Mouse (Mus musculus) brain, embryonic 14.5 days (tissue): Measurements from ENCODE around the gene Camk2g. TPM values are rescaled to one million over a fixed set of nuclear protein-coding genes. Genes with fewer than 3 reads are reported as not detected.

ENCODE experiments used
- DNase-seq: peaks from one replicate; pipeline ENCODE4 v3.0.0-alpha.2; 2011; ENCODE audit warnings: low read depth
- CTCF ChIP-seq: fragments of 200-500 bp; IDR thresholded peaks from 2 replicates; pipeline ENCODE4 v1.5.1; 2012; ENCODE audit warnings: inconsistent platforms, mild to moderate bottlenecking, moderate library complexity, borderline replicate concordance; ENCODE audit not compliant: insufficient read depth, insufficient read length; ENCODE audit errors: extremely low read depth
- POLR2A ChIP-seq: fragments of 200-500 bp; IDR thresholded peaks from 2 replicates; pipeline ENCODE4 v1.6.1; 2012; ENCODE audit warnings: mild to moderate bottlenecking, inconsistent platforms, borderline replicate concordance; ENCODE audit not compliant: poor library complexity, insufficient read depth, insufficient read length, severe bottlenecking; ENCODE audit errors: extremely low read depth
- polyA plus RNA-seq: library from polyadenylated mRNA; depleted of rRNA; stranded (reverse); fragments of >200 nt; gene quantifications from 2 replicates; pipeline ENCODE4 v1.2.3, GENCODE M21; 2012; rRNA removed

The Camk2g gene
- polyA plus RNA-seq, 1 experiment, result 96.1 TPM

GRCm38 (mm10) chr14:20695761-20696520 lies 97.9 kb downstream of the Camk2g start:
- peak; percentile 19 for DNase-seq
- no peak for TF ChIP-seq POLR2A
- no peak for TF ChIP-seq CTCF

- TF ChIP-seq POLR2A (peak; percentile 60), CTCF (no peak)
- peak; percentile 93 for DNase-seq
Measured at GRCm38 (mm10) chr14:20694884-20695760, 98.8 kb downstream of the Camk2g start, which contains the start of gene Fut11. Gene Fut11, plus strand, starts transcription at chr14:20694968.

- TF ChIP-seq CTCF (no peak), POLR2A (no peak)
- DNase-seq, result peak; percentile 2
Measured at GRCm38 (mm10) chr14:20694185-20694883, 99.6 kb downstream of the Camk2g start.

GRCm38 (mm10) chr14:20693589-20694101 lies 100.2 kb downstream of the Camk2g start:
- no peak for TF ChIP-seq POLR2A
- no peak for TF ChIP-seq CTCF
- DNase-seq, result no peak

- TF ChIP-seq CTCF, result no peak
- no peak for TF ChIP-seq POLR2A
- DNase-seq, result no peak
Measured at GRCm38 (mm10) chr14:20691772-20692171, 102.1 kb downstream of the Camk2g start.

- no peak for DNase-seq
- TF ChIP-seq CTCF (no peak), POLR2A (no peak)
Measured at GRCm38 (mm10) chr14:20689009-20689408, 104.9 kb downstream of the Camk2g start.

- no peak for TF ChIP-seq POLR2A
- TF ChIP-seq CTCF, result no peak
- no peak for DNase-seq
Measured at GRCm38 (mm10) chr14:20686576-20686975, 107.3 kb downstream of the Camk2g start.

Other genes with a start within 250 kb of the Camk2g start
- gene Ppp3cb, start 247.5 kb downstream of the Camk2g start, polyA plus RNA-seq, result 114 and 141 TPM in 2 replicates
- gene Usp54, start 153.0 kb downstream of the Camk2g start, polyA plus RNA-seq, result 25.1 and 30.3 TPM in 2 replicates
- gene Myoz1, start 137.5 kb downstream of the Camk2g start, polyA plus RNA-seq, result 0.10 and 0.16 TPM in 2 replicates
- gene Synpo2l, start 125.7 kb downstream of the Camk2g start, polyA plus RNA-seq, result 0.23 and 0.27 TPM in 2 replicates
- 159 and 187 TPM in 2 replicates for gene Sec24c, start 119.8 kb downstream of the Camk2g start, polyA plus RNA-seq
- gene Fut11, start 99.1 kb downstream of the Camk2g start, polyA plus RNA-seq, result 21.1 and 24.7 TPM in 2 replicates
- gene Chchd1, start 91.1 kb downstream of the Camk2g start, polyA plus RNA-seq, result 95.3 and 112 TPM in 2 replicates
- gene Zswim8, start 86.5 kb downstream of the Camk2g start, polyA plus RNA-seq, result 245 and 250 TPM in 2 replicates
- 33.3 and 38.6 TPM in 2 replicates for gene Ndst2, start 59.5 kb downstream of the Camk2g start, polyA plus RNA-seq
- gene Plau, start 42.6 kb upstream of the Camk2g start, polyA plus RNA-seq, result 0.98 and 1.8 TPM in 2 replicates
- 18.0 and 24.4 TPM in 2 replicates for gene Vcl, start 135.3 kb upstream of the Camk2g start, polyA plus RNA-seq